Mouse (Mus musculus) 3T3-L1 (cell line): Measurements from ENCODE around the gene Slc5a4b.

ENCODE experiments used
- DNase-seq: peaks from one replicate; pipeline ENCODE4 v3.0.0-alpha.2; 2015; ENCODE audit warnings: low read depth, low spot score

The Slc5a4b gene

DNA sequence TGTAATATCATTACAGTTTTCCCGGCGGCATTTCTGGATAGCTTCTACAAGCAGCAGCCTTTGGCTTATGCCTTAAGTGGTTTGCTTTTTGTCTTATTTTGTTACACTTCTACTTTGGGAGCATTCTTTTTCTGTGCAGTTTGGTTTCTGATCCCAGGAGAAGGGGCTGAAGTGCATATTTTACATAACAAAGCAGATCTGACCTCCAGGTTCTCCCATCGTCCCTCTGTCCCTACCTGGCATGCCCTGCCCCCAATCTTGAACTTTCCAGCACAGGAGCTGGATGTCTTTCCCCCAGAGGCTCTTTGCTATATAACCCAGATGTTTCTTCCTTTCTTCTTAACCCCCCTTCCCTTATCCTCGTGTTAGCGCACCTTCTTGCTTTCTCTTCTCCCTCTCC lies 65.4 kb downstream of the Slc5a4b start:
- no peak for DNase-seq

DNA sequence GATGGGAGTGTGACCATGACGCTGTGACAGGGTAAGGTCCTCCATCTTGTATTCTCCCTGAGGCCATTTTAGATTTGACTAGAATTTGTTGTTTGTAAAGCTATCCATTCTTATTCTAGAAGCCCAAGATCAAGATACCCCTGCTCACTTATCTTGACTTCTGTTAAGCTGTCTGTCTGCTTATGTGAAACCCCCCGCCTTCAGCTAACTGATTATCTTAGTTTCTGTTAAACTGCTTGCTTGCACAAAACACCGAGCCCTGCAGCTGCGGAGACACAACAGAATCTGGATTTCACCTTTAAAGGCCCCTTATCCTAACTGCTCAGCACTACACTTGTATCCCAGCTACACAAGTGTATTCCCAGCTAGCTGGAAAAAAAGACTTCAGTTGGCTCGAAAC lies 73.8 kb downstream of the Slc5a4b start:
- DNase-seq, result no peak

- DNase-seq, result no peak
Observed at GRCm38 (mm10) chr10:76035277-76035676, 75.5 kb downstream of the Slc5a4b start.

GRCm38 (mm10) chr10:76034001-76034600 lies 76.7 kb downstream of the Slc5a4b start:
- DNase-seq, result no peak

DNA sequence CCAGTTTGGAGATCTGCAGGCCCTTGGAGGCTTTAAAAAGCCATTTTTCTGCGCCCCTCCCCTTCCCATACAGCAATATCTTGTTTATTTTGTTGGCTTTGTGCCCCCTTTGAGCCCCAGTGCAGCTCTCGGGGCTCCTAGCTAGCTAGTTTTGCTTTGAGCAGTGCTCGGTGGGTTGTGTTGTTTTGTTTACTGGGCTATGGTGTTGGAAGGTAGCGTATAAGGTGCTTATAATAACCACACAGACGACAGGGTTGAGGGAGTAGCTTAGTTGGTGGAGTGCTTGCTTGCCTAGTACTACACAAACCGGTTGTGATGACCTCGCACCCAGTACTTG lies 77.7 kb downstream of the Slc5a4b start:
- peak; percentile 38 for DNase-seq

DNA sequence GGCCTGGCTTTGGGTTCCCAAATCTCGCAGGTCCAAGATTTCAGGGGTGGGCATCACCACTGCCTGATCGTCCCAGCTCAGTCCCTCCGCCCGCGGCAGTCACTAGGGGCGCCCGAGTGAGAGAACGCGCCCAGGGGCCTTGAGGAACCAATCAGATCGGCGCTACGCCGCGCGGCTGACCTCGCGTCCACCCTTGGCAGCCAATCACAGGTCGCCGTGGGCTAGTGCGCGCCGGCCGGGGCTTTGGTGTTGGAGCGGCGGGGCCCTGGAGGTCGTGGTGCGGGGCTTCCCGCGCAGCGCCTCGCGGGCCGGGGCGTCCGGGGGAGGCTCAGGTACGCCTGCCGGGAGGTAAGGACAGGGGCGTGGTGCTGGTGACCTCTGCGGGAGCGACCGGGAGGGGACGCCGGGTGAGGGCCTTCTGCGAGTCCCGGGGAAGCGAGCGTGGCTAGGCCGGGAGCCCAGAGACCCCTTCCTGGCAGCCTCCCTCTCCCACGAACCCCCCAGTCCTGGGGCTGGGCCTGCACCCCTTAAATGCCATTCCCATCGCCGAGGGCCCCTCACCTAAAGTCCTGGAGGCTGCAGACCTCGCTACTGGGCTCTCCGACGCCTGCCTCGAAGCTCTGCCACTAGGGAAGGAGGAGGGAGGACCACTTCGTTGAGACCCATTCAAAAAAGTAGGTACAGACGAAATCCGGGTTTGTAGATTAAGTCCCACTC lies 78.2 kb downstream of the Slc5a4b start, which contains the start of gene Zfp280b:
Gene Zfp280b (plus strand): TSS at position 249 of the 717 bp plus-strand sequence.
- peak; percentile 95 for DNase-seq

DNA sequence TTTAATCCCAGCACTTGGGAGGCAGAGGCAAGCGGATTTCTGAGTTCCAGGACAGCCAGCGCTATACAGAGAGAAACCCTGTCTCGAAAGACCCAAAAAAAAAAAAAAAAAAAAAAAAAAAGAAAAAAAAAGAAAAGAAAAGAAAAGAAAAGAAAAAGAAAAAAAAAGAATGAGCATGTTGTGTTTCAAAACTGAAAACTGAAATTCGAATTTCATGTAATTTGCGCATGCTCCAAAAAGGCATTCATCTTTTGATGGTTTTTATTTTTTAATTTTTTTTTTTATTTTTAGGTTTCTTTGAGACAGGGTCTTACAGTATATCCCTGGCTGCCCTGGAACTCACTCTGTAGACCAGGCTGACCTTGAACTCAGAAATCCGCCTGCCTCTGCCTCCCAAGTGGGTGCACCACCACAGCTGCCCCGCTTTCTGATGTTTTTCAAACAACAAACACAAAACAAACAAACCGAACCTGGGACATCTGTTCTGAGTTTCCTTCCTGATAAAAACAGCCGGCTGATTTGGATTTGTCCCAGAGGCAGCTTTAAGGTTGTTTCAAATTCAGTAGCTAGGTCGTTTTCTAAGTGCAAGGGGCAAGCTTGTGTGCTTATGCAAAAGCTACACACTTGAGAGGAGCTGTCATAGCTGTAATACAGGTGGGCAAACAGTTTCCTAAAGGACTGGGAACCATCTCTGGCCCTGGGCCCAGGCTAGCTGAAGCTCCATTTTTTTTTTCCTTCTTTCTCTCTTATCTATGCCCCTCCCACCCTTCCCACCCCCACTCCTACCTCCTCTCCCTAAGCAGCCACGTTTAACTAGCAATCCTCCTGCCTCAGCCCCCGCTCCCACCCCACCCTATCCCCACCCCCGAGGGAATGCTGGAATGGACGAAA lies 79.0 kb downstream of the Slc5a4b start:
- DNase-seq, result no peak

DNA sequence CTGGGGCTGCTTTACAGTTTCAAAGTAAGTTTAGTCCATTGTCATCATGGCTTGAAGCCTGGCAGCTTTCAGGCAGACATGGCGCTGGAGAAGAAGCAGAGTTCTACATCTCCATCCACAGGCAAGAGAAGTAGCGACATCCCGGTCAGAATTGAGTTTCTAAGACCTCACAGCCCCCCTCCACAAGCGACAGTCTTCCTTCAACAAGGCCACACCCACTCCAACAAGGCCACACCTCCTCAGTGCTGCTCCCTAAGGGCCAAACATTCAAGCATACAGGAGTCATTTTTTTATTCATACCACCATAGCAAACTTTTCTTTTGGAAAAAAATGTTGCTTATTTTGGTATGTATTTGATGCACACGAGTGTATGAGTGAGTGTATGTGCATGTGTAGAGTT lies 80.3 kb downstream of the Slc5a4b start:
- peak; percentile 17 for DNase-seq

DNA sequence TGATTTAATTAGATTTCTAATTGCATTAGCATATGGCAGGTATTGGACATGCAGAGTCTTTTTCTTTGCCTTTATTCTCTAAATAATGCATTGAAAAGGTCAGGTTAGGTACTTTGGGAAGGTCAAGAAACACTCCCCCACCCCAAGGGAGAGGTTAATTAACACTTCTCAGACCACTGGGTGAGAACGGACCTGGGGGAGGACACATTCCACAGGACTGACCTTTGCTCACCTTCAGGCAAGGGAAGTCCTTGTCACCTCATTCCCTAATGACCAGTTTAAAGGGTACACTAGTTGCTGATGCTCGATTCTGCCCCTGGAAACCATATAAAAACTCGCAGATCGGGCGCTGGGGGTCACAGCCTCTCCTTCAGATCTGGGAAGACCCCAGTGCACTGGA lies 81.5 kb downstream of the Slc5a4b start:
- no peak for DNase-seq

- DNase-seq, result no peak
Observed at GRCm38 (mm10) chr10:76028396-76028795, 82.4 kb downstream of the Slc5a4b start.

- DNase-seq, result no peak
Observed at GRCm38 (mm10) chr10:76028016-76028366, 82.8 kb downstream of the Slc5a4b start.

DNA sequence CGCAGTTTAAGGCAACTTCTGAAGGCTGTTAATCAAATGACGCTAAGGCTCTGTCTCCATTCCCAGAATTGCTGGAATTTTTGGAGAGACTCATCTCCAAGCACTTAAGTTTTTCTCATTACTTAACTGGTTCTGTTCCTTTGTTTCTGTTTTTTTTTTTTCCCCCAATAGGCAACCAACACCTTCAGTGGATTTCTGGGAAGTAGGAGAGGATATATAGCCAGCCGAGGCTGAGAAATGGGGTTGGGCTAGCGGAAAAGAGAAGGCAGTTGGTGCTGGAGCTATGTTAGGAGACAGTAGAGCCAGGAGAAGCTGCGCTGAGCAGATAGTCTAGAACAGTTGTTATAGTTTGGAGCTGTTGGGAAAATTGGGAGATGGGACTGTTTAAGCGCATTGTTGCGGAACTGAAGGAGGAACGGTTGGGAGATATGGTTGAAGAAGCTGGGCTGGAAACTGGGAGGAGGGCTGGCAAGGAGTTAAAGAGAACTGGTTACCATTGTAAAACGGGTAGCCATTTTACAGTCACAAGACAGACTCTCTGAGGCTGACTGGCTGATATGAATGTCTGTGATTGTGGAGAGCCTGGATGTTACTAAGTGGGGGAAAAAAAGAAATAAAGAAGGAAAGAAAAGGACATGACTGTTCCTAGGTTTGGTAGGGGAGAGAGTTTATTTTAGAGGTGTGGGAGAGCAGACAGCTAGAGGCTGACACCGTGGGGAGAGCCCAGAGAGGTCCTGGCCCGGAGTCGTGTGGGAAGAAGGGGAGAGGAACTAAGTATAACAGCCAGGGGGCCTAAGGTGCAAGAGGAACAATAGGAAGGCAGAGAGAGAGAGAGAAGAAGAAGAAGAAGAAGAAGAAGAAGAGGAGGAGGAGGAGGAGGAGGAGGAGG lies 83.4 kb downstream of the Slc5a4b start:
- no peak for DNase-seq

DNA sequence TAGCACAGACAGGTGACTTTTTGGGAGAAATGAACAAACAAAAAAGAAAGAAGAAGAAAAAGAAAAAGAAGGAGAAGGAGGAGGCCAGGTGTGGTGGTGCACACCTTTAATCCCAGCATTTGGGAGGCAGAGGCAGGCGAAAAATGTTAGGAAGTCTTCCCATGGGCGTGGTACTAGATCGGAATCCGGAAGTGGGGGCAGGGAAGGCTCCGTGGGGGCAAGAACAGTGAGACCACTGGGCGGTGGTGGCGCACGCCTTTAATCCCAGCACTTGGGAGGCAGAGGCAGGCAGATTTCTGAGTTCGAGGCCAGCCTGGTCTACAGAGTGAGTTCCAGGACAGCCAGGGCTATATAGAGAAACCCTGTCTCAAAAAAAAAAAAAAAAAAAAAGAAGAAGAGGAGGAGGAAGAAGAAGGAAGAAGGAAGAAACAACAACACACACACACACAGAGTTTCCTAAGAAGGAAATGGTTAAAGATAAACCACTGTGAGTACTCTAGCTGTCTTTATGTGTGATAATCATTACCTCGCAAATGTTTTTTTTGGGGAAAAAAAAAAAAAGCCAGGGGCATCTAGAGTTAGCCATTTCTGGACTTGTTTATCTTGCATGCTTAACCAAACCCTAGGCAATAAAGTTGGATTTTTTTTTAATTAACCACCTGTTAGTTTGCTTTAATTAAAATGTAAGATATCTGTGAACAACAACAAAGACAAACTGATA lies 85.1 kb downstream of the Slc5a4b start:
- DNase-seq, result no peak

GRCm38 (mm10) chr10:76023921-76024320 lies 86.8 kb downstream of the Slc5a4b start:
- DNase-seq, result no peak

- no peak for DNase-seq
Observed at GRCm38 (mm10) chr10:76021728-76022127, 89.0 kb downstream of the Slc5a4b start.

DNA sequence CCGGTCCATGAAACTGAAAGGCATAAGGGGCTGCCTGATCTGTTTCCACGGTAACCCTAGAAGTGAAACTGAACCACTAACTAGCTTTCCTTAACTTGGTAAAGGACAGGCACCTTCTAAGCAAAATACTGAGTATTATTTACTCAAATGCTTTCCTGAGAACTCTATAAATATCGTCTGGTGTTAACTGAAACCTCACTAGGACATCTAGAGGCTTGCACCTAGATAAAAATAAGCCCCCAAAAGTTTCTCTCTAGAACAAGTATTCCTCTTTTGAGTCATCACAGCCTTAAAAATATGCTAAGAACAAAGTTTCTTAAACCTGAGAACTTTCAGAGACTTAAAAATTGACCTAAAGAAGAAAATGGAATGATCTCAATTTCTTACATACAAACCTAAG lies 93.9 kb downstream of the Slc5a4b start:
- DNase-seq, result no peak

DNA sequence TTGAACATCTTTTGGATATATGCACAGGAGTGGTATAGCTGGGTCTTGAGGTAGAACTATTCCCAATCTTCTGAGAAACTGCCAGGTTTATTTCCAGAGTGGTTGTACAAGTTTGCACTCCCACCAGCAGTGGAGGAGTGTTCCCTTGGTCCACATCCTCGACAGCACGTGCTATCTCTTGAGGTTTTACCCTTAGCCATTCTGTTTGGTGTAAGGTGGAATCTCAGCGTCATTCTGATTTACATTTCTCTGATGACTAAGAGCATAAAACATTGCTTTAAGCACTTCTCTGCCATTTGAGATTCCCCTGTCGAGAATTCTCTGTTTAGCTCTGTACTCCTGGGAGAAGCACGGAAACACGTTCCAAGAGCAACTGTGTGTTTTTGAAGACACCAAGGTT lies 97.8 kb downstream of the Slc5a4b start:
- DNase-seq, result no peak

- DNase-seq, result no peak
Observed at GRCm38 (mm10) chr10:76009812-76010211, 100.9 kb downstream of the Slc5a4b start.
